Mouse (Mus musculus) lung, embryonic 16.5 days (tissue): Measurements from ENCODE around the gene Plxnc1. TPM values are rescaled to one million over a fixed set of nuclear protein-coding genes. Genes with fewer than 3 reads are reported as not detected.

Experiments used
- ATAC-seq: fragments of 200-750 bp; cut with Nextera tagmentation; 2 replicates; pipeline ENCODE4 v1.8.0; 2017; ENCODE audit warnings: low read depth, mild to moderate bottlenecking, moderate library complexity
- H3K27ac ChIP-seq: fragments of 300-500 bp; sonication (generic); 2 replicates; pipeline ENCODE4 v1.5.1; 2014; ENCODE audit warnings: mild to moderate bottlenecking, control low read depth, low read length
- H3K27me3 ChIP-seq: fragments of 300-500 bp; sonication (generic); 2 replicates; pipeline ENCODE4 v1.6.1; 2014; ENCODE audit warnings: low read depth, low read length, mixed read lengths; ENCODE audit not compliant: control insufficient read depth, insufficient read depth
- H3K36me3 ChIP-seq: fragments of 300-500 bp; sonication (generic); 2 replicates; pipeline ENCODE4 v1.6.1; 2014; ENCODE audit warnings: low read length; ENCODE audit not compliant: control insufficient read depth, insufficient read depth
- H3K4me1 ChIP-seq: fragments of 300-500 bp; sonication (generic); replicated peaks from 2 replicates; pipeline ENCODE4 v1.6.1; 2014; ENCODE audit warnings: low read length, mixed read lengths; ENCODE audit not compliant: control insufficient read depth, insufficient read depth
- H3K4me2 ChIP-seq: fragments of 300-500 bp; sonication (generic); 2 replicates; pipeline ENCODE4 v1.6.1; 2014; ENCODE audit warnings: low read depth, low read length, control low read depth
- H3K4me3 ChIP-seq: fragments of 300-500 bp; sonication (generic); 2 replicates; pipeline ENCODE4 v1.5.1; 2014; ENCODE audit warnings: mild to moderate bottlenecking, low read length, control low read depth
- H3K9ac ChIP-seq: fragments of 300-500 bp; sonication (generic); 2 replicates; pipeline ENCODE4 v1.6.1; 2014; ENCODE audit warnings: low read length, control low read depth
- H3K9me3 ChIP-seq: fragments of 300-500 bp; sonication (generic); 2 replicates; pipeline ENCODE4 v1.6.1; 2016; ENCODE audit warnings: low read length; ENCODE audit not compliant: control insufficient read depth
- WGBS: fragments of 180-500 bp; shearing (Covaris S2); extraction: QIAGEN DNeasy Blood & Tissue Kit; methylation state at CpG from one replicate; pipeline ENCODE4 v1.1.7; 2014; 5-methylcytosine and 5-hydroxymethylcytosine counted together
- polyA plus RNA-seq: library from polyadenylated mRNA; unstranded; fragments of >200 nt; fragmentation: Nextera tagmentation; extraction: Ambion mirVana; gene quantifications from 2 replicates; pipeline ENCODE4 v1.2.1, GENCODE M21; 2015

The Plxnc1 gene
- polyA plus RNA-seq, 1 experiment from 2014 or later = 5.8 TPM

GRCm38 (mm10) chr10:94976329-94976728, 31.7 kb upstream of the Plxnc1 start:
- H3K36me3 ChIP-seq = no peaks in the 10 kb centered on the region
- ATAC-seq = no peak
- no peak overlapping the region for H3K4me3 ChIP-seq

GRCm38 (mm10) chr10:94975099-94975496, 30.5 kb upstream of the Plxnc1 start:
- H3K27ac ChIP-seq = peak overlapping the region; percentile 45

More at GRCm38 (mm10) chr10:94976329-94976728, 31.7 kb upstream of the Plxnc1 start:
- Histone ChIP-seq H3K9me3 (no peaks in the 10 kb centered on the region), H3K27me3 (no peaks in the 10 kb centered on the region), H3K9ac (no peak overlapping the region), H3K4me2 (no peak overlapping the region), H3K4me1 (peaks cover 10% of the 10 kb centered on the region; the same call in 1 of the 2 replicates), H3K27ac (no peak overlapping the region)
- 61% methylated on average over 5 of the region's 5 CpGs for WGBS

GRCm38 (mm10) chr10:94974345-94975098, 29.9 kb upstream of the Plxnc1 start:
- Histone ChIP-seq H3K9ac (0 out of 2 replicates have a peak overlapping the region, but pooled peaks have one; percentile 4), H3K4me2 (peak overlapping the region; percentile 18; the same call in 1 of the 2 replicates), H3K27me3 (no peaks in the 10 kb centered on the region), H3K9me3 (no peaks in the 10 kb centered on the region), H3K4me3 (0 out of 2 replicates have a peak overlapping the region, but pooled peaks have one; percentile 3), H3K36me3 (no peaks in the 10 kb centered on the region), H3K4me1 (peaks cover 10% of the 10 kb centered on the region; the same call in 1 of the 2 replicates), H3K27ac (peak overlapping the region; percentile 45)
- WGBS = 47% methylated on average over 9 of the region's 9 CpGs
- ATAC-seq = peak; percentile 53; the same call in 1 of the 2 replicates

More at GRCm38 (mm10) chr10:94975099-94975496, 30.5 kb upstream of the Plxnc1 start:
- peak overlapping the region; percentile 18; the same call in 1 of the 2 replicates for H3K4me2 ChIP-seq
- 27% methylated on average over 4 of the region's 4 CpGs for WGBS
- peak; percentile 64 for ATAC-seq
- no peaks in the 10 kb centered on the region for H3K27me3 ChIP-seq
- 0 out of 2 replicates have a peak overlapping the region, but pooled peaks have one; percentile 3 for H3K4me3 ChIP-seq
- 0 out of 2 replicates have a peak overlapping the region, but pooled peaks have one; percentile 4 for H3K9ac ChIP-seq
- H3K36me3 ChIP-seq = no peaks in the 10 kb centered on the region
- H3K9me3 ChIP-seq = no peaks in the 10 kb centered on the region
- H3K4me1 ChIP-seq = peaks cover 10% of the 10 kb centered on the region; the same call in 1 of the 2 replicates

GRCm38 (mm10) chr10:94971625-94972161, 27.1 kb upstream of the Plxnc1 start:
- no peak overlapping the region for H3K4me3 ChIP-seq
- WGBS = 69% methylated on average over 3 of the region's 3 CpGs
- H3K27me3 ChIP-seq = no peaks in the 10 kb centered on the region
- H3K9me3 ChIP-seq = no peaks in the 10 kb centered on the region
- ATAC-seq = no peak
- H3K36me3 ChIP-seq = no peaks in the 10 kb centered on the region
- H3K4me2 ChIP-seq = no peak overlapping the region
- H3K27ac ChIP-seq = no peak overlapping the region
- no peak overlapping the region for H3K9ac ChIP-seq
- peaks cover 10% of the 10 kb centered on the region; the same call in 1 of the 2 replicates for H3K4me1 ChIP-seq

GRCm38 (mm10) chr10:94970221-94970620, 25.6 kb upstream of the Plxnc1 start:
- Histone ChIP-seq H3K27ac (no peak overlapping the region), H3K4me2 (no peak overlapping the region), H3K4me3 (no peak overlapping the region), H3K36me3 (no peaks in the 10 kb centered on the region), H3K4me1 (peaks cover 5% of the 10 kb centered on the region; the same call in 1 of the 2 replicates), H3K27me3 (no peaks in the 10 kb centered on the region), H3K9me3 (no peaks in the 10 kb centered on the region), H3K9ac (no peak overlapping the region)
- 70% methylated on average over 6 of the region's 6 CpGs for WGBS
- no peak for ATAC-seq

- Histone ChIP-seq H3K4me1 (no peaks in the 10 kb centered on the region), H3K27ac (no peak overlapping the region), H3K9ac (no peak overlapping the region), H3K36me3 (no peaks in the 10 kb centered on the region), H3K9me3 (no peaks in the 10 kb centered on the region), H3K27me3 (no peaks in the 10 kb centered on the region), H3K4me2 (no peak overlapping the region), H3K4me3 (no peak overlapping the region)
- 76% methylated on average over 7 of the region's 7 CpGs for WGBS
- ATAC-seq = no peak
Observed at GRCm38 (mm10) chr10:94967468-94967867, 22.8 kb upstream of the Plxnc1 start.

GRCm38 (mm10) chr10:94966789-94967188, 22.2 kb upstream of the Plxnc1 start:
- H3K27me3 ChIP-seq = no peaks in the 10 kb centered on the region
- no peaks in the 10 kb centered on the region for H3K9me3 ChIP-seq
- H3K4me1 ChIP-seq = no peaks in the 10 kb centered on the region
- no peak for ATAC-seq
- H3K4me2 ChIP-seq = no peak overlapping the region
- no peak overlapping the region for H3K4me3 ChIP-seq
- no peaks in the 10 kb centered on the region for H3K36me3 ChIP-seq
- no peak overlapping the region for H3K27ac ChIP-seq
- WGBS = 86% methylated on average over 7 of the region's 7 CpGs
- no peak overlapping the region for H3K9ac ChIP-seq

GRCm38 (mm10) chr10:94965093-94965492, 20.5 kb upstream of the Plxnc1 start:
- Histone ChIP-seq H3K27me3 (no peaks in the 10 kb centered on the region), H3K27ac (no peak overlapping the region), H3K36me3 (no peaks in the 10 kb centered on the region), H3K4me1 (no peaks in the 10 kb centered on the region), H3K4me2 (no peak overlapping the region), H3K4me3 (no peak overlapping the region), H3K9ac (no peak overlapping the region), H3K9me3 (no peaks in the 10 kb centered on the region)
- WGBS = 87% methylated on average over 3 of the region's 3 CpGs
- no peak for ATAC-seq

- Histone ChIP-seq H3K27ac (no peak overlapping the region), H3K9me3 (no peaks in the 10 kb centered on the region), H3K27me3 (no peaks in the 10 kb centered on the region), H3K9ac (no peak overlapping the region), H3K4me1 (no peaks in the 10 kb centered on the region), H3K4me3 (no peak overlapping the region), H3K36me3 (no peaks in the 10 kb centered on the region), H3K4me2 (no peak overlapping the region)
- ATAC-seq = no peak
- 80% methylated on average over 10 of the region's 10 CpGs for WGBS
Observed at GRCm38 (mm10) chr10:94962005-94962404, 17.4 kb upstream of the Plxnc1 start.
